In the genomic region with DNA sequence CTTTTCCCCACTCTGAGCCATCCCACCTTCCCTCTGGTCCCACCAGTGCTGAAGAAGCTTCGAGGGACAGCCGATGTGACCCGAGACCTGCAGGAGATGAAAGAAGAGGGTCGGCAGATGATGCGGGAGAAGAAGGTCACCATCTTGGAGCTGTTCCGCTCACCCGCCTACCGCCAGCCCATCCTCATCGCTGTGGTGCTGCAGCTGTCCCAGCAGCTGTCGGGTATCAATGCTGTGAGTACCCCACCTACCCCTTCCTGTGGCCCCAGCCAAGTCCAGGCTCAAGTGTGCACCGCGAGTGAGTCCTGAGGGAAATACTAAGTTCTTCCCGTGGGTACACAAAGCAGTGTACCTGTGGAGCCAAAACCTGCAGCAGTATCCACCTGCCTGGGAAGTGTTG, we compare ENCODE assay signal across 21 mouse cellular contexts. TPM values are rescaled to one million over a fixed set of nuclear protein-coding genes. Genes with fewer than 3 reads are reported as not detected.
"Had no signal": no experiment of that assay in that cellular context is flagged by ENCODE, and none has a peak within 500 bp of the region (broad histone marks: within the 10 kb centered on the region; RNA-seq: fewer than 3 reads in every experiment).

No protein-coding gene starts in this region.

- H3K4me2 ChIP-seq: lung, embryonic 15.5 days; midbrain, embryonic 11.5 days; midbrain, embryonic 13.5 days; midbrain, embryonic 15.5 days; neural tube, embryonic 13.5 days; neural tube, embryonic 15.5 days had no signal

- ATAC-seq: liver, postnatal 0 days; lung, postnatal 0 days; midbrain, embryonic 13.5 days; midbrain, embryonic 15.5 days had no signal

- H3K4me1 ChIP-seq: lung, embryonic 15.5 days had no signal

- H3K9ac ChIP-seq: liver, postnatal 0 days; lung, embryonic 15.5 days; midbrain, embryonic 13.5 days; midbrain, embryonic 15.5 days; neural tube, embryonic 13.5 days; neural tube, embryonic 15.5 days had no signal

- H3K4me3 ChIP-seq: lung, embryonic 15.5 days; megakaryocyte, embryonic 14.5 days; midbrain, embryonic 13.5 days; midbrain, embryonic 15.5 days; neural tube, embryonic 13.5 days; neural tube, embryonic 15.5 days had no signal

- H3K9me3 ChIP-seq: lung, embryonic 15.5 days; megakaryocyte, embryonic 14.5 days; midbrain, embryonic 13.5 days; midbrain, embryonic 15.5 days; neural tube, embryonic 13.5 days; neural tube, embryonic 15.5 days had no signal

- H3K27ac ChIP-seq: lung, embryonic 15.5 days; macrophage; midbrain, embryonic 13.5 days; midbrain, embryonic 15.5 days; neural tube, embryonic 13.5 days; neural tube, embryonic 15.5 days had no signal

- DNase-seq: liver, postnatal 0 days; lung, adult 2 months; lung, postnatal 14 days; lung, postnatal 36 days; retina, postnatal 1 day; right cerebral cortex, adult 18-20 months; right cerebral cortex, postnatal 25 days; right cerebral cortex, postnatal 4 days; spleen, adult 18-20 months; thymus, adult 18-20 months; thymus, postnatal 14 days; thymus, postnatal 36 days had no signal

- H3K27me3 ChIP-seq: lung, embryonic 15.5 days; megakaryocyte, embryonic 14.5 days; midbrain, embryonic 13.5 days; midbrain, embryonic 15.5 days; neural tube, embryonic 13.5 days; neural tube, embryonic 15.5 days had no signal

RNA-seq across cellular contexts. Expression of gene Ermap, which starts 56.5 kb away (rescaled TPM):
- polyA plus RNA-seq: macrophage had no signal
